Comparison of ENCODE assay signal across 8 mouse cellular contexts in the genomic region with DNA sequence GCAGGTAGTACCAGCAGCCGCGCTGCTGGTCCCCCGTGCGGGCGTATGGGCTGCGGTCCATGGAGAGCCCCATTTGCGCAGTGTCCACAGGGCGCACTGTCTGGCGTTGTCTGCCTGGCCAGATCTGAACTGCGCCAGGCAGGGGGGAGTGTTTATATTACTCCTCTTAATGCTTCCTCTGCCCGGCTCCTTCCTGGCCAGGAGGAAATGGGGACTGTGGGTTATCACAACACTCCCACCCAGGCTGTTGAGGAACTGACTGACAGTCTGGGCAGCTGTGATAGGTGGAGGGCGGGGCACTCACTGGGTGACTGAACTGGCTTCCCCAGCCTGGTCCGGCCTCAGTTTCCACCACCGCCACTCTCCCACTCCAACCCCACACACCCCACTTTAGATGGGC. TPM values are rescaled to one million over a fixed set of nuclear protein-coding genes. Genes with fewer than 3 reads are reported as not detected.
DNase-seq lines count a peak whose midpoint lies in the region; ATAC-seq and TF ChIP-seq lines count a peak whose summit lies in the region.

A gene (minus strand): TSS at position 109 of the 400 bp plus-strand sequence.

- no peak within 1 kb of the TSS for H3K27ac ChIP-seq in layer of hippocampus, adult 2 months

- peak; percentile 24 to 29 for DNase-seq in spleen, postnatal 36 days (ENCODE audit: low spot score in 2 of 2)
- DNase-seq in spleen, adult 18-20 months, result no peak
- peak; percentile 66 for DNase-seq in kidney, adult 11 months
- peak; percentile 72 to 78 for DNase-seq in lung, adult 18-20 months
- DNase-seq in layer of hippocampus, adult 2 months (ENCODE audit: low spot score in 2 of 2), result no peak
- no peak for DNase-seq in thymus, postnatal 36 days
- DNase-seq in left cerebral cortex, adult 8-10 months (ENCODE audit: low spot score in 2 of 2), result no peak

- no peak within 1 kb of the TSS for H3K4me3 ChIP-seq in layer of hippocampus, adult 2 months

- TF ChIP-seq CTCF in layer of hippocampus, adult 2 months (conservative IDR thresholded peaks at IDR 0.05), result no peak

- peak; percentile 68; the same call in 1 of the 2 replicates for ATAC-seq in erythroid progenitor cell, adult 5-6 weeks (replicated peaks; ENCODE audit: low FRiP score, poor library complexity, severe bottlenecking)

RNA-seq across cellular contexts. Expression of the gene that starts here (rescaled TPM):
- total RNA-seq in erythroid progenitor cell, adult 5-6 weeks (2015; ENCODE audit: low replicate concordance), result not detected in 2 replicates
- not detected in 2 replicates for total RNA-seq in erythroid progenitor cell, adult 5-6 weeks (2017; ENCODE audit: low replicate concordance)
- 1 to 10 TPM; 7.3 to 7.7 TPM for total RNA-seq in layer of hippocampus, adult 2 months (2021)
- 10 to 100 TPM in 2 of 4 experiments, 1 to 10 TPM in 2; 7.0 to 11.7 (median 9.6) TPM for total RNA-seq in left cerebral cortex, adult 8-10 months (2022)

Comparison
In these comparisons a context has a peak if more than half of its experiments do, and no peak if none do; other contexts are left out.
1. RNA of the gene that starts here (total RNA-seq): 7.0 to 11.7 TPM in left cerebral cortex, adult 8-10 months and 7.3 to 7.7 TPM in layer of hippocampus, adult 2 months; not detected in erythroid progenitor cell, adult 5-6 weeks; every median in the first group is over 4 times any median in the second.
2. DNase-seq: peak in spleen, postnatal 36 days (2 of 2), kidney, adult 11 months (single experiment) and lung, adult 18-20 months (2 of 2); none in spleen, adult 18-20 months (0 of 2), layer of hippocampus, adult 2 months (0 of 2), thymus, postnatal 36 days (0 of 2) and left cerebral cortex, adult 8-10 months (0 of 2).
3. Peak in ATAC-seq in erythroid progenitor cell, adult 5-6 weeks; RNA of the gene not detected or under 1 TPM.